Mouse (Mus musculus) kidney, adult 8-10 months (tissue): ENCODE results near the gene 1600014C23Rik.

ENCODE experiments used
- DNase-seq, 2 experiments: peaks; one replicate each; pipeline ENCODE4 v3.0.0; 2022

1600014C23Rik gene

DNA sequence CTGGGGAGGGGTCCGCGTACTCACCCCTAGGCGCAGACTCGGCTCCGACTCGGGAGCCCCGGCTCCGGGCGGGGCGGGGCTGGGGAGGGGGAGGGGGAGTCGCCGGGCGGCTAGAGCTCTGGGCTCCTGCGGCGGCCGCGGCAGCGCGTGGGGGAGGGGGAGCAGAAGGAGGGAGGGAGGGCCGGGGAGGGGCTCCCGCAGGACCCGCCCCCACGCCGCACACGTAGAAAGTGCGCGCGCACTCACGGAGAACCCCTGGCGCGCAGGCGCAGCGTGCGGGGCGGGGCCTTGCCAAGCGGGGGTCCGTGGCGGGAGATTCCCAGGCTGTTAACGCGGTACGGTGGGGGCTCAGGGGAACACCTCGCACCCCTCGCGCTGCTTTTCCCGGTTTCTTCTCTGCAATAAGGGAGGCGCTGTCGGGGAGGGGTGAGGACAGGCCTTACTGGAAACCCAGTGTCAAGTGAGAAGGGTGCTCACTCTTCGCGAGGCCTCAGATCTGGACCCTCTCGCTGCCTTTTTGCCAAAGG lies 47.5 kb downstream of the 1600014C23Rik start, which contains the start of gene Mrpl14:
Mrpl14 (plus strand) TSS at position 230 of the 527 bp plus-strand sequence.
- peak; percentile 82 to 88 for DNase-seq

DNA sequence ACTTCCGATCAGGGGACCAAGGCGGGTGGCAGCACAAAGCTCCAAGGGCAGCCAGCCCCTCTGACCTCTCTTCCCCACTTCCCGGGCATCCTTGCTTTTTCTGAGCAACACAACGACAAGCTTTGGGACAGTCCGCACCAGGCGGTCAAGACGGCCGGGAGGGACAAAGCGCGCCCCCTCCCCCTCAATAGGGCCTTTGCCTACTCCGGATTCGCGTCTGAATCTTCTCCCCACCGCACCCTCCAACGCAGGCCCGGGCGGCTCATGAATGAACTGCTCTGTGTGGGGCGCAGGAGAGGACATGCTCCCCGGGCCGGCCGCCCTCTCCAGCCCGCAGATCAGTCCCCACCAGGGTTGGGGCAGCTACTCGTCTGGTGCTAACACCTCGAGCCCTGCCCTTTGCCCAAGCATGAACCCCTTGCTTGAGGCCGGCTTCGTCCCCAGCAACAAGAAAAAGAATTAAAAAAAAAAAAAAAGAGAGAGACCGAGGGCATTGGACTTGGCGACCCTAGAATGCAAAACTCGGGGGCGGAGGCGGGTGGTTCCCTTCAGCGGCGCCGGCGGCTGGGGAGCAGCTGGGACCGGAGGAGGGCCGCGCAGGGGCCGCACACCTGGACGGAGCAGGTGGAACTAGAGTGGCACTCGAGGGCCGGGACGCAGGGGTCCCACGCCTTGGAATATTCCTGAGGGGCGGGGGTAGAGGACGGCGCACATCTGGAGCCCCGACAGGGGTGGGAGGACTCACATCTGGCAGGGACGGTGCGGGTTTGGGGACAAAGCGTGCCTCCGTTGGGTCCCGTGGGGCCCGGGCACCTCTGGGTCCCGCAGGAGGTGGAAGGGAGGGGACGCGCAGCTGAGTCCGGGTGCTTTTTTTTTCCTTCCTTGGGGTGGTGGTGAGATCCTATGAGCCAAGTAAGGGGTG lies 48.2 kb downstream of the 1600014C23Rik start:
- no peak for DNase-seq

DNA sequence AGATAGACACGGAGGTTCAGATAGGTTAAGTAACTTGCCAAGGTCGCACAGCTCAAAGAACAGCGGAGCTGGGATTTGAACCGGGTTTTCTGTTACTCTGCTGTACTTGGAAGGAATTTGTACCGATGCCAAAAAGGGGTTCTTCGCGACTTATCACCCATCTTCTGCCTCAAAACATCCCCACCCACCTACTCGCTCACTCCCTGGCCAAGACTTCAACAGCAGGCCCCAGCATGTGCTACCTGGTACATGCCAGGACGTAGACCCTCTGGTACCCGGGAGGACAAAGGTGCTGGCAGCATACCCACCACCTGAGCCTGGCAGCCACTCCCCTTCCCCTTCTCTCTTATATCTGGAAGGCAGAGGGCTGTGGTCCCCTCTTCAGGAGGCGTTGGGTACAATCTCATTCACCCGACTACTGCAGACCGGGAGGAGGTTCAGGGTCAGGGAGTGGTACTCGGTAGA lies 48.9 kb downstream of the 1600014C23Rik start:
- no peak for DNase-seq
